Mouse (Mus musculus): ENCODE results near the gene Gm43720. TPM values are rescaled to one million over a fixed set of nuclear protein-coding genes. Genes with fewer than 3 reads are reported as not detected.

The Gm43720 gene
- polyA plus RNA-seq, 1 experiment from 2014 or later: 0.17 TPM

DNA sequence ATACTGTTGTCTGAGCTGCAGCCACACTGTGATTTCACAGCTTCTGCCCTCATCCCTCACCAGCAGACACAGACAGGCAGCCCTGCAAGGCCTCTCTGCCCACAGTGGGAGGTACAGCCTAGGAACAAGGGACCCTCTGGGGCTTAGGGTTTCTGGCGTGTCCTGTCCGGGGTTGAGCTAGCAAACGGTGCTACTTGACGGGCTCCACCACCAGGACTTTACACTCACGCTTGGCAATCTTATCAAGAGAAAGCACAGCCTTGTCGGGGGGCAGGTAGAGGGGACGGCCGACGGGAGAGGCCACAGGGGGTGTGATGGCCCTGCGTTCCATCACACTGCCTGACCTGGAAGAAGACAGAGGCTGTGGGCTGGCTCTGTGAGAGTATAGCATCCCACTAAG, 19.7 kb downstream of the Gm43720 start:
- Histone ChIP-seq H3K27me3 (no peaks in the 10 kb centered on the region), H3K4me2 (no peak overlapping the region), H3K27ac (no peak overlapping the region), H3K9ac (no peak overlapping the region), H3K36me3 (peaks cover 54% of the 10 kb centered on the region), H3K4me1 (peaks cover 40% of the 10 kb centered on the region), H3K4me3 (no peak overlapping the region), H3K9me3 (no peaks in the 10 kb centered on the region)
- WGBS: 77% methylated on average over 10 of the region's 10 CpGs
- ATAC-seq (ENCODE audit: insufficient number of reproducible peaks, low FRiP score, low TSS enrichment, low read depth): no peak

DNA sequence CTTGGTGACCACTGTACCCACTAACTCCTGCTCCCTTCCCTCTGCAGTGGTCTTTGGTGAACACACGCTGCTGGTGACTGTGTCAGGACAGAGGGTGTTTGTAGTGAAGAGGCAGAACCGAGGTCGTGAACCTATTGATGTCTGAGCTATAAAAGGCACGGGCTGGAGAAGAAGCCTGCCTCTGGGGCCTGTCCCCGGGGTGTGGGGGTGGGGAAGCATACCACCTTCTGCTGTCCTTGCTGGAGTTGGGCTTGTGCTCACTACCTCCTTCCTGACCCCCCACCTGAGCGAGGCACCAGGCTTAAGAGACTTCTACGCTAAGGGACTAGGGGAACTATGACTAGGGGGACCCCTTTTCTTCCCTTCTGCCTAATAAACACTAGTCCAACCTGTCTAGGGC, 20.8 kb downstream of the Gm43720 start:
- Histone ChIP-seq H3K27ac (no peak overlapping the region), H3K4me1 (peaks cover 39% of the 10 kb centered on the region), H3K27me3 (no peaks in the 10 kb centered on the region), H3K4me2 (no peak overlapping the region), H3K36me3 (peaks cover 54% of the 10 kb centered on the region), H3K9ac (no peak overlapping the region), H3K9me3 (no peaks in the 10 kb centered on the region), H3K4me3 (no peak overlapping the region)
- ATAC-seq (ENCODE audit: insufficient number of reproducible peaks, low FRiP score, low TSS enrichment, low read depth): no peak
- WGBS: 50% methylated on average over 7 of the region's 7 CpGs

DNA sequence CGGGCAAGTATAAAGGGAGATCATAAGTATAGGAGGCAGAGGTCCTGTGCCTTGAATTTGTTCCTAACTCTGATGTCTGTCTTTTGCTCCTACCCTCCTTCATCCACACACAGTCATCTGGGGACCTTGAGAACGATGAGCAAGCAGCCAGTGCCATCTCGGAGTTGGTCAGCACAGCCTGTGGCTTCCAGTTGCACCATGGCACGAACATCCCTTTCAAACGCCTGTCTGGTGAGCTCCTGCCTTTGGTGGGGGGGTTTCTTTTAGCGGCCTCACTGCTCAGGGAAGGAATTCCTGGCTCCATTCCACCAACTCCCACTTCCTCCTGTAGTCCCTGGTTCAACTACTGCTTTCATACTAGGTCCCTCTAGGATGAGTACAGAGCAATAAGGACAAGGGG, 21.2 kb downstream of the Gm43720 start:
- WGBS: 85% methylated on average over 6 of the region's 6 CpGs
- no peak overlapping the region for H3K4me3 ChIP-seq
- H3K27me3 ChIP-seq: no peaks in the 10 kb centered on the region
- H3K27ac ChIP-seq: no peak overlapping the region
- peaks cover 39% of the 10 kb centered on the region for H3K4me1 ChIP-seq
- no peak for ATAC-seq (ENCODE audit: insufficient number of reproducible peaks, low FRiP score, low TSS enrichment, low read depth)
- H3K36me3 ChIP-seq: peaks cover 54% of the 10 kb centered on the region
- H3K9me3 ChIP-seq: no peaks in the 10 kb centered on the region
- no peak overlapping the region for H3K4me2 ChIP-seq
- H3K9ac ChIP-seq: no peak overlapping the region

DNA sequence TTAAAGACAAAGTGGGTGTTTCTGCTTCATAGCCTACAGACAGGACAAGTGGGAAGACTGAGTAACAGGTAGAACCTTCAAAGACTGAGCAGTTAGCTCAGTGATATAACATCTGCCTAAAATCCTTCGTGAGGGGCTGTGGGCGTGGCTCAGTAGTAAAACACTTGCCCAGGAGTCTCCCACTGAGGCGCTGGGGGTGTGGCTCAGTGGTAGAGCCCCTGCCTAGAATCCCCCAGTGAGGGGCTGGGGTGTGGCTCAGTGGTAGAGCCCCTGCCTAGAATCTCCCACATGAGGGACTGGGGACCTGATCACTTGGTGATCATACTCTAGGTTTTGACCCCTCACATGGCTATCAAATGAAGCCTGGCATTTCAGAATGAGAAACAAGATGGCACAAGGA, 21.7 kb downstream of the Gm43720 start:
- no peak overlapping the region for H3K4me2 ChIP-seq
- peaks cover 54% of the 10 kb centered on the region for H3K36me3 ChIP-seq
- H3K27ac ChIP-seq: no peak overlapping the region
- 74% methylated on average over 3 of the region's 3 CpGs for WGBS
- H3K9ac ChIP-seq: no peak overlapping the region
- no peak overlapping the region for H3K4me3 ChIP-seq
- 0 out of 2 replicates have a peak, but pooled peaks cover under 1% of the 10 kb centered on the region for H3K9me3 ChIP-seq
- ATAC-seq (ENCODE audit: insufficient number of reproducible peaks, low FRiP score, low TSS enrichment, low read depth): no peak
- H3K27me3 ChIP-seq: no peaks in the 10 kb centered on the region
- peaks cover 36% of the 10 kb centered on the region for H3K4me1 ChIP-seq

DNA sequence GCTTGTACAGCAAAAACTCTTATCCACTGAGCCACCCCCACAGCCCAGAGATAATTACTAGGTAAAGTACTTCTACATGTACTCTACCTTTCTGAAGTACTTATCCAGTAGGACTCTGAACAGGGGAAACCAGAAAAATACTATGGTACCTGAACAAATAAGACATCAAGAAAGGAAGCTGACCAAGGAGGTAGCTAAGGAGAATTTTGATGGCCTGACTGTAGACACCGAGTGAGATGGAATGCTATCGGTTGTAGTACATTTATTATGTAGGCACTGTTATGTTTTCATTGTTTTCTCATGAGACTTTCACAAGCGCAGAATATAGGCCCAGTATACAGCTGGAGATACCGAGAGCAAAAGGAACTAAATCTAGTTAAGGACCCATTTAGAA, 22.2 kb downstream of the Gm43720 start:
- peaks cover 31% of the 10 kb centered on the region for H3K4me1 ChIP-seq
- H3K27me3 ChIP-seq: no peaks in the 10 kb centered on the region
- 91% methylated on average over 4 of the region's 4 CpGs for WGBS
- H3K36me3 ChIP-seq: peaks cover 54% of the 10 kb centered on the region
- no peak overlapping the region for H3K27ac ChIP-seq
- no peak for ATAC-seq (ENCODE audit: insufficient number of reproducible peaks, low FRiP score, low TSS enrichment, low read depth)
- H3K4me2 ChIP-seq: no peak overlapping the region
- 0 out of 2 replicates have a peak, but pooled peaks cover 3% of the 10 kb centered on the region for H3K9me3 ChIP-seq
- no peak overlapping the region for H3K4me3 ChIP-seq
- H3K9ac ChIP-seq: no peak overlapping the region

DNA sequence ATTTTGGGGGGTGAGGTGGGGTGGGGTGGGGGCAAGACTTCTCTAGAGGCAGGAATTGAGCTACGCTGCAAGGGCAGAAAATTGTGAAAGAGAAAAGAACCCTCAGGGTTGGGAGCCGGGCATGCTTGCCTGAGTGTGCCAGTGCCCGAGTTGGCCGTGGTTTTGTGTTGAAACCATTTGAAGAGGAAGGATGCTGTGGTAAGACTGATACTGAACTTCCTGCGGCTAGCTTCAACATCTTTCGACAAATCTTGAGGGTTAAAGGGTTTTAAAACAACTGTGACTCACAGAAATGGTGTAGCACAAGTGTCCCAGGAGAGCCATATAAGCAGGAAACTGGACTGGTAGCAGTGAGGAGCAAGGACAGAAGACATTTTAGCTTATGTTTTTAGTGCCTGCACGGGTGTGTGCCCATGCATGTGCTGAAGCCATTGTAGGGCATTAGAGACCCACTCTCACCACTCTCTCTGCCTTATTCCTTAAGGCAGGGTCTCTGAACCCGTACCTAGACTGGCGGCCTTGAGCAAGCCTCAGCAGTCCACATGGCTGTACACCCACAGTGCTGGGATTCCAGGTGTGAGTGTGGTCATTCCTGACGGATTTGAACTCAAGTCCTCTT, 22.7 kb downstream of the Gm43720 start:
- Histone ChIP-seq H3K4me2 (no peak overlapping the region), H3K9me3 (0 out of 2 replicates have a peak, but pooled peaks cover 3% of the 10 kb centered on the region), H3K4me3 (no peak overlapping the region), H3K4me1 (peaks cover 26% of the 10 kb centered on the region), H3K27me3 (no peaks in the 10 kb centered on the region), H3K9ac (no peak overlapping the region), H3K27ac (no peak overlapping the region), H3K36me3 (peaks cover 49% of the 10 kb centered on the region)
- 85% methylated on average over 10 of the region's 10 CpGs for WGBS
- no peak for ATAC-seq (ENCODE audit: insufficient number of reproducible peaks, low FRiP score, low TSS enrichment, low read depth)

DNA sequence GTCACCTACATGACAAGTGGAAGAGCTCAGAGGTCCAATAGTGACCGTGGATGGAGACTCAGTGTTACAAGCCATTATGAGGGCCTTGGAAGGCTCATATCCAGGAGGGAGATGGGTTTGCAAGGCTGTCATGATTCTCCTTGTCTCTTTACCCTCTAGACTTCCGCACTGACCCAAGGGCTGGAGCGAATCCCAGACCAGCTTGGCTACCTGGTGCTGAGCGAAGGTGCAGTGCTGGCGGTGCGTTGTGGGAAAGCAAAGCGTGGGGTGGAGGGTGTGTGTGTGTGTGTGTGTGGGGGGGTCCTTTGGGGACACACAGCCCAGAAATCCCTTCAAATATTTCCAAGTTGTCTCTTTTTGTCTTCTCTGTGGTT, 23.7 kb downstream of the Gm43720 start:
- peaks cover 23% of the 10 kb centered on the region for H3K4me1 ChIP-seq
- peak overlapping the region; percentile 84 for H3K4me2 ChIP-seq
- 0 out of 2 replicates have a peak, but pooled peaks cover 3% of the 10 kb centered on the region for H3K9me3 ChIP-seq
- ATAC-seq (ENCODE audit: insufficient number of reproducible peaks, low FRiP score, low TSS enrichment, low read depth): peak; percentile 0; the same call in 1 of the 2 replicates
- H3K9ac ChIP-seq: peak overlapping the region; percentile 62
- H3K36me3 ChIP-seq: peaks cover 40% of the 10 kb centered on the region
- H3K27ac ChIP-seq: peak overlapping the region; percentile 85
- H3K27me3 ChIP-seq: no peaks in the 10 kb centered on the region
- WGBS: 18% methylated on average over 7 of the region's 7 CpGs
- peak overlapping the region; percentile 79 for H3K4me3 ChIP-seq

DNA sequence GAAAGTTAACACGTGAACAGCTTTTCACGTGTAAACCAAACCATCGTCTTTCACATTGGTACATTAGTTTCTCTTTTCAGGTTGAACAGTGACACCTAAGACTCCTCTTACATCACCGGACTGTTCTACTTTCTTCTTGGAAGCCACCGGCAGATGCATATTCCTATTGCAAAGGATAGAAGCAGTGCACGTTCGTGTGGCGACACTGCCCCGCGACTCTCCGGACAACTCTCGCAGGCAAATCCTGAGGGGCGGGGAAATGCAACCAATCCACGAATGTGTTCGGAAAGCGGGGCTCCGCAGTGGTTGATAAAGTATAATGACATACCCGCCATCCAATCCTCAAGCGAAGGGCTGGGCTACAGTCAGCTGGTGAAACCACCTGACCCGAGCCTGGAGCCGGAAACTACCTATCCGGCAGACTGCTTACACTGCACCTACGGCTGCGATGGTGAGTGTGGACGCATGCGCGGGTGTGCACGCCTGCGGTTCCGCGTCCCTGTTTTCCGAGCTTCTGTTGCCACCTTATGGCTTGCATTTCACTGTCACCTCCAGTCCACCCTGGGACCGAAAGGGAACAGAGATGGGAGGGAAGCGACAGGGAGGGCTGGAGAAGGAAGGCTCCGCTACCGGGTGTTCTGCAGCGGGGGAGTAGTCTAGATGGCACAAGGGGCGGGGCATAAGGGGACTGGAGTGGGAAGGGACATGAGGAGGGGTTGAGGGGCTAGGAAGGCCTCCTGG, 24.2 kb downstream of the Gm43720 start, which contains the start of gene Lamtor4:
Lamtor4 (plus strand) TSS at position 130 of the 741 bp plus-strand sequence.
- H3K4me3 ChIP-seq: peak within 1 kb of the TSS; percentile 79
- WGBS: under 1% methylated on average over 38 of the region's 38 CpGs
- peak; percentile 98 for ATAC-seq (ENCODE audit: insufficient number of reproducible peaks, low FRiP score, low TSS enrichment, low read depth)

DNA sequence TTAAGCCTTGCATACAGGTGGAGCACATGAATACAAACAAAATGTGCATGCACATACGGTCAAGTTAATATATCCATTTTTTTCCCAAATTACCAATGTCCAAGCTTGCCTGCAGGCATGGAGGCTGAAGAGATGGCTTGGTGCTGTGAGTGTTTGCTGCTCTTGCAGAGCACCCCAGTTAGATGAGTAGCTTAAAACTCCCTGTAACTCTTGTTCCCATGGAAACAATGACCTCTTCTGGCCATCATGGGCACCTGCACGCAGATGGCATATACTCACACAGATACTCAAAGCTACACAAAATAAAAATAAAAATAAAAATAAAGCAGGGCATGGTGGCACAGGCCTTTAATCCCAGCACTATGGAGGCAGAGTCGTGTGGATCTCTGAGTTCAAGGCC, 26.7 kb downstream of the Gm43720 start:
- Histone ChIP-seq H3K27ac (no peak overlapping the region), H3K9ac (no peak overlapping the region), H3K9me3 (0 out of 2 replicates have a peak, but pooled peaks cover 3% of the 10 kb centered on the region), H3K4me3 (no peak overlapping the region), H3K4me2 (no peak overlapping the region), H3K36me3 (peaks cover 11% of the 10 kb centered on the region; the same call in 1 of the 2 replicates), H3K27me3 (no peaks in the 10 kb centered on the region), H3K4me1 (peaks cover 18% of the 10 kb centered on the region)
- no peak for ATAC-seq (ENCODE audit: insufficient number of reproducible peaks, low FRiP score, low TSS enrichment, low read depth)
- WGBS: 90% methylated on average over 3 of the region's 3 CpGs

More for the DNA sequence above, 24.2 kb downstream of the Gm43720 start, which contains the start of gene Lamtor4:
- Histone ChIP-seq H3K4me1 (peaks cover 21% of the 10 kb centered on the region), H3K36me3 (peaks cover 35% of the 10 kb centered on the region), H3K27ac (peak within 1 kb of the TSS; percentile 85), H3K4me2 (peak within 1 kb of the TSS; percentile 84), H3K27me3 (no peaks in the 10 kb centered on the region), H3K9me3 (0 out of 2 replicates have a peak, but pooled peaks cover 3% of the 10 kb centered on the region), H3K9ac (peak within 1 kb of the TSS; percentile 62)

DNA sequence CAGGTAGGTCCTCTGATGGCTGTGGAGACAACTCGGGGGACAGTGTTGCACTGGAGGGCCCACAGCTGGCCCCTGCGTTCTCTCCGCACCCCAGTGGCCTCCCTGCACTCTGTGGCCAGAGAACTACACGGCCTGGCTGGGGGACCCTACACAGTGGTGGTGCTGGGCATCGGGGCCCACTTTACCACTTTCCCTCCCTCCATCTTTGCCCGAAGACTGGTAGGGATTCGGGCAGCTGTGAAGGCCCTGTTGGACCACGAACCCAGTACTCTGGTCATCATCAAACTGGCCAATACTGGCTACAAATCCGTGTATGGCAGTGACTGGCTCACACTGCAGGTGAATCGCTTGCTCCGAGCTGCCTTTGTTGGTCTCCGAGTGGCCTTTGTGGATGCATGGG, 28.6 kb downstream of the Gm43720 start:
- Histone ChIP-seq H3K4me1 (peaks cover 8% of the 10 kb centered on the region), H3K27me3 (no peaks in the 10 kb centered on the region), H3K4me2 (no peak overlapping the region), H3K36me3 (no peaks in the 10 kb centered on the region), H3K27ac (no peak overlapping the region), H3K9ac (no peak overlapping the region), H3K4me3 (no peak overlapping the region), H3K9me3 (0 out of 2 replicates have a peak, but pooled peaks cover 3% of the 10 kb centered on the region)
- no peak for ATAC-seq (ENCODE audit: insufficient number of reproducible peaks, low FRiP score, low TSS enrichment, low read depth)
- 85% methylated on average over 12 of the region's 12 CpGs for WGBS

DNA sequence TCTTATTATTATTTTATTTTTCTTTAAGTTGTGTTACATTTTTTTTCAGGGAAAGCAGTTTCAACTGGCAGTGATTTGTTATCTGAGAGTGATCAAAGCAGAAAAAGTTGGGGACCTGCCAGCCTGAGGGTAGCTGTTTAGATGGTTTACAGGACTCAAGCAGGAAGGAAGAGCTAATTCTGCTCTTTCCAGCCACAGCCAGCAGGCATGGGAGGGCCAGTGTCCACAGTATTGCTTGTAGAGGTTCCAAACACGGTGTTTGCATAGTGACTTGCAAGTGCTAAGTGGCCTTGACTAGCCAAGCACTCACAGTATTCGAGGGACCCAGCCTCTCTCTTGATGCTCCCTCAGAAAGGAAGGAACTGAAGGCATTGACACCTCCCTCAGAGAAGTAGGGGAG, 38.2 kb downstream of the Gm43720 start:
- no peak for ATAC-seq (ENCODE audit: insufficient number of reproducible peaks, low FRiP score, low TSS enrichment, low read depth)

DNA sequence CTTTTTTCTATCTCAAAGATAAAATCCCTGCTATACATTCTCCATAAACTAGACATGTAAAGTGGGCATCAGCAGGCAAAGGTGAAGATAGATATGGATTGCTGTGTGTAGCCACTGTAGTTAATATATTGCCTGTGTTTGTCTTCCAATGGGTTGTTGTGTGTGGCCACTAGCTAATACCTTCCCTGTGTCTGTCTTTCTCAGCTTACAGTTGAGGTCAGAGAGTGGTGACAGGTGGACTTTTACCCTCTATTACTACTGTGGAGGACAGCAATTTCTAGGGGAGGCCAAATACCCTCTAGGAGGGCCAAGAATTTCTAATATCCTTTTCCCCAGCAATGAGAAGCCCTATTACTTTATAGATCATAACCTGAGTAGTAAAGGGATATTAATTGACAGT, 45.5 kb downstream of the Gm43720 start:
- H3K4me1 ChIP-seq: no peaks in the 10 kb centered on the region
- ATAC-seq (ENCODE audit: insufficient number of reproducible peaks, low FRiP score, low TSS enrichment, low read depth): no peak
- H3K9me3 ChIP-seq: no peaks in the 10 kb centered on the region
- no peak overlapping the region for H3K4me2 ChIP-seq
- H3K27ac ChIP-seq: no peak overlapping the region
- H3K9ac ChIP-seq: no peak overlapping the region
- H3K36me3 ChIP-seq: no peaks in the 10 kb centered on the region
- no peak overlapping the region for H3K4me3 ChIP-seq
- H3K27me3 ChIP-seq: no peaks in the 10 kb centered on the region

More for the DNA sequence above, 38.2 kb downstream of the Gm43720 start:
- no peaks in the 10 kb centered on the region for H3K27me3 ChIP-seq
- no peak overlapping the region for H3K4me2 ChIP-seq
- no peak overlapping the region for H3K27ac ChIP-seq
- H3K4me1 ChIP-seq: no peaks in the 10 kb centered on the region
- no peak overlapping the region for H3K9ac ChIP-seq
- 33% methylated on average over 2 of the region's 2 CpGs for WGBS
- H3K9me3 ChIP-seq: no peaks in the 10 kb centered on the region
- H3K36me3 ChIP-seq: no peaks in the 10 kb centered on the region
- no peak overlapping the region for H3K4me3 ChIP-seq

All from limb, embryonic 15.5 days (tissue).